Mouse (Mus musculus) liver, embryonic 11.5 days (tissue): Measurements from ENCODE around the gene Dffa. TPM values are rescaled to one million over a fixed set of nuclear protein-coding genes. Genes with fewer than 3 reads are reported as not detected.

Experiments used
- ATAC-seq: fragments of 200-750 bp; cut with Nextera tagmentation; replicated peaks from 2 replicates; pipeline ENCODE4 v1.8.0; 2017; ENCODE audit warnings: moderate number of reproducible peaks, mild to moderate bottlenecking, moderate TSS enrichment, moderate library complexity; ENCODE audit not compliant: low FRiP score
- DNase-seq: peaks from one replicate; pipeline ENCODE4 v3.0.0-alpha.2; 2017; ENCODE audit warnings: low spot score
- H3K27ac ChIP-seq: fragments of 300-500 bp; sonication (generic); 2 replicates; pipeline ENCODE4 v1.5.1; 2014; ENCODE audit warnings: mild to moderate bottlenecking, low read depth, low read length, control low read depth
- H3K27me3 ChIP-seq: fragments of 300-500 bp; sonication (generic); replicated peaks from 2 replicates; pipeline ENCODE4 v1.6.1; 2014; ENCODE audit warnings: low read length, mixed read lengths; ENCODE audit not compliant: control insufficient read depth, insufficient read depth
- H3K36me3 ChIP-seq: fragments of 300-500 bp; sonication (generic); 2 replicates; pipeline ENCODE4 v1.6.1; 2014; ENCODE audit warnings: mild to moderate bottlenecking, low read length, moderate library complexity, mixed read lengths; ENCODE audit not compliant: control insufficient read depth, insufficient read depth
- H3K4me1 ChIP-seq: fragments of 300-500 bp; sonication (generic); replicated peaks from 2 replicates; pipeline ENCODE4 v1.6.1; 2014; ENCODE audit warnings: low read length, mixed read lengths; ENCODE audit not compliant: control insufficient read depth, insufficient read depth
- H3K4me2 ChIP-seq: fragments of 300-500 bp; sonication (generic); 2 replicates; pipeline ENCODE4 v1.6.1; 2014; ENCODE audit warnings: mild to moderate bottlenecking, control low read depth, moderate library complexity
- H3K4me3 ChIP-seq: fragments of 300-500 bp; sonication (generic); 2 replicates; pipeline ENCODE4 v1.5.1; 2014; ENCODE audit warnings: low read depth, low read length, control low read depth
- H3K9ac ChIP-seq: fragments of 300-500 bp; sonication (generic); 2 replicates; pipeline ENCODE4 v1.6.1; 2014; ENCODE audit warnings: low read depth, low read length, control low read depth
- H3K9me3 ChIP-seq: fragments of 300-500 bp; sonication (generic); 2 replicates; pipeline ENCODE4 v1.6.1; 2016; ENCODE audit warnings: low read length, inconsistent platforms, mixed read lengths; ENCODE audit not compliant: control insufficient read depth
- WGBS: fragments of 180-500 bp; shearing (Covaris S2); extraction: QIAGEN DNeasy Blood & Tissue Kit; methylation state at CpG from one replicate; pipeline ENCODE4 v1.1.7; 2014; 5-methylcytosine and 5-hydroxymethylcytosine counted together
- polyA plus RNA-seq: library from polyadenylated mRNA; unstranded; fragments of >200 nt; fragmentation: Nextera tagmentation; extraction: Ambion mirVana; gene quantifications from 2 replicates; pipeline ENCODE4 v1.2.1, GENCODE M21; 2014

Gene Dffa
- polyA plus RNA-seq, 1 experiment from 2014 or later: 37.4 TPM

DNA sequence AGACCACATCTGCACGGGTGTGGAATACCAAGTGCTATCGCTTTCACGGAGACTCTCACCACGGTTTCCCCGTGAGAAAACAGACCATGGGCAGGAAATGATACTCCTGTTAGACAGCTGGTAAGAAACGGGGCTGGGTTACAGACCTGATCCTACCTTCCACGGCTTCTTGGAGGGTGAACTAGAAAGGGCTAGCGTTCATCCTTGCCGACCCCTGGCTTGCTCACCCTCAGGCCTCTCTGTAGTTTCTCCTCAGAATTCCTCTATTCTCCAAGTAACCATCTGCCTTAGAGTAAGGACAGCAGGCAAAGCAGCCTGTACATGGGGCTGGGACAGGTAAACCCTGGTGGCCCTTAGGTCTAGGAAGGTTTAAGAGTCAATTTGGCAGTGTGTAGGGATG lies 45.2 kb downstream of the Dffa start:
- no peak overlapping the region for H3K4me2 ChIP-seq
- peaks cover 9% of the 10 kb centered on the region for H3K4me1 ChIP-seq
- no peaks in the 10 kb centered on the region for H3K9me3 ChIP-seq
- ATAC-seq: no peak
- H3K36me3 ChIP-seq: peaks cover 36% of the 10 kb centered on the region
- no peak overlapping the region for H3K9ac ChIP-seq
- no peak for DNase-seq
- WGBS: 78% methylated on average over 9 of the region's 9 CpGs
- H3K4me3 ChIP-seq: no peak overlapping the region
- peak overlapping the region; percentile 42; the same call in 1 of the 2 replicates for H3K27ac ChIP-seq
- no peaks in the 10 kb centered on the region for H3K27me3 ChIP-seq

GRCm38 (mm10) chr4:149149611-149150010 lies 45.7 kb downstream of the Dffa start:
- no peaks in the 10 kb centered on the region for H3K9me3 ChIP-seq
- H3K4me3 ChIP-seq: no peak overlapping the region
- ATAC-seq: 0 out of 2 replicates have a peak, but pooled peaks have one; percentile 39
- H3K27me3 ChIP-seq: no peaks in the 10 kb centered on the region
- no peak for DNase-seq
- no peak overlapping the region for H3K4me2 ChIP-seq
- peak overlapping the region; percentile 42; the same call in 1 of the 2 replicates for H3K27ac ChIP-seq
- H3K4me1 ChIP-seq: peaks cover 9% of the 10 kb centered on the region
- 74% methylated on average over 7 of the region's 7 CpGs for WGBS
- peaks cover 36% of the 10 kb centered on the region for H3K36me3 ChIP-seq
- H3K9ac ChIP-seq: no peak overlapping the region

DNA sequence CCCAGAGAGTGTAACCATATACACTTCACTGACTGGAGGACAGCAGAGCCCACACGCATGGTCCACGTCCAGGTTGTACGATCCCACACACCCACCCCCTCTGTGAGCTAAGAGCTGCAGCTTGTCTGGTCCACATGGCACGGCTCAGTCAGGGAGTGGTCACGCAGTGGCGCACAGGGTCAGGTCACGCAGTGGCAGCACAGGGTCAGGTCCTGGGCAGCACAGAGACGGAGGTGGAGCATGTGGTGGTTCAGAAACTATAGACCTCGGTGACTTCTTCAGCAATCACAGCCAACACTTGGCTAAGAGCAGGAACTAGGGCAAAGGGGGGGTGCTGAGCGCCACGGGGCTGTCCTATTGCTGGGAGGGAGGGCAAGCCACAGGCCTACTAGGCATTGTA lies 46.3 kb downstream of the Dffa start:
- Histone ChIP-seq H3K9ac (no peak overlapping the region), H3K27ac (peak overlapping the region; percentile 42), H3K27me3 (no peaks in the 10 kb centered on the region), H3K4me1 (peaks cover 9% of the 10 kb centered on the region), H3K36me3 (peaks cover 41% of the 10 kb centered on the region), H3K9me3 (0 out of 2 replicates have a peak, but pooled peaks cover 2% of the 10 kb centered on the region), H3K4me2 (no peak overlapping the region), H3K4me3 (no peak overlapping the region)
- DNase-seq (no peak), ATAC-seq (0 out of 2 replicates have a peak, but pooled peaks have one; percentile 19)
- 78% methylated on average over 11 of the region's 11 CpGs for WGBS

DNA sequence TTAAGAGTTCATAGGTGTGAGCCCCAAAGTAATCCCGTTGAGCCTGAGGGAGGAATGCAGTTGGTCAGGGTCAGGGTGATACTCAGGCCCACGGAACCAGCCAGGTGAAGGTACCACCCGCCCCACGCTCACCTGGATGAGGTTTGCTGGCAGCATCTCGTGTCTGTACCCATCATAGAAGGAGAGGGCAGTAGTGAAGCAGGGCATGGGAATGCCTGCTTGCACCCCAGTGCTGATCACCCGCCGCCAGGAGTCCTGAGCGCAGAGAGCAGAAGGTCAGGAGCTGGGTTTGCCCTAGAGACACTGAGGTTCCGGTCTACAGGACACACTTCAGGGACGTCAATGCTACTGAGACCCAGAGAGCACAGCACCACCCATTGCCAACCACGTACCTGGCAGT lies 46.8 kb downstream of the Dffa start:
- no peak for ATAC-seq
- H3K27me3 ChIP-seq: no peaks in the 10 kb centered on the region
- WGBS: 91% methylated on average over 11 of the region's 11 CpGs
- H3K9me3 ChIP-seq: 0 out of 2 replicates have a peak, but pooled peaks cover 2% of the 10 kb centered on the region
- no peak overlapping the region for H3K27ac ChIP-seq
- H3K9ac ChIP-seq: no peak overlapping the region
- H3K4me2 ChIP-seq: no peak overlapping the region
- peaks cover 9% of the 10 kb centered on the region for H3K4me1 ChIP-seq
- peaks cover 46% of the 10 kb centered on the region for H3K36me3 ChIP-seq
- H3K4me3 ChIP-seq: no peak overlapping the region
- DNase-seq: no peak

DNA sequence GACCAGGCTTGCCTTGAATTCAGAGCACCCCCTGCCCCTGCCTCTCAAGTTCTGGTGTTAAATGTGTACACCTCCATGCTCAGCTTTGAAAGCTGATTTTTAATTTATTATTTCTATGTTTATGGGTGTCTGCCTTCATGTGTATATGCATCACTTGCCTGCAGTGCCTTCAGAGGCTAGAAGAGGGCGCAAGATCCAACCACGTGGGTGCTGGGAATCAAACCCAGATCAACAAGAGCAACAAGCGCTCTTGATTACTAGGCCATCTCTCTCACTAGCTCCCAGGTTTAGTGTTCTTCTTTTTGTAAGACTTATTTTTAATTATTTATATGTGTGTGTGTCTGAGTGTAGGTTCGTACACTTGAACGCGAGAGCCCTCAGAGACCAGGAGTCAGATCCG lies 50.9 kb downstream of the Dffa start:
- 96% methylated on average over 7 of the region's 7 CpGs for WGBS

GRCm38 (mm10) chr4:149155711-149156110 lies 51.8 kb downstream of the Dffa start:
- no peak overlapping the region for H3K4me3 ChIP-seq
- 0 out of 2 replicates have a peak, but pooled peaks have one; percentile 40 for ATAC-seq
- no peak for DNase-seq
- 81% methylated on average over 6 of the region's 6 CpGs for WGBS
- 0 out of 2 replicates have a peak, but pooled peaks cover 2% of the 10 kb centered on the region for H3K9me3 ChIP-seq
- no peak overlapping the region for H3K4me2 ChIP-seq
- peaks cover 74% of the 10 kb centered on the region for H3K36me3 ChIP-seq
- no peaks in the 10 kb centered on the region for H3K27me3 ChIP-seq
- no peak overlapping the region for H3K27ac ChIP-seq
- H3K4me1 ChIP-seq: no peaks in the 10 kb centered on the region
- no peak overlapping the region for H3K9ac ChIP-seq

More for the DNA sequence above, 50.9 kb downstream of the Dffa start:
- ATAC-seq (no peak), DNase-seq (no peak)
- no peak overlapping the region for H3K9ac ChIP-seq
- H3K36me3 ChIP-seq: peaks cover 76% of the 10 kb centered on the region
- H3K9me3 ChIP-seq: 0 out of 2 replicates have a peak, but pooled peaks cover 2% of the 10 kb centered on the region
- no peak overlapping the region for H3K4me2 ChIP-seq
- H3K27me3 ChIP-seq: no peaks in the 10 kb centered on the region
- no peak overlapping the region for H3K27ac ChIP-seq
- H3K4me3 ChIP-seq: no peak overlapping the region
- H3K4me1 ChIP-seq: no peaks in the 10 kb centered on the region; the same call in 1 of the 2 replicates

GRCm38 (mm10) chr4:149157415-149157973 lies 53.5 kb downstream of the Dffa start:
- Histone ChIP-seq H3K4me2 (no peak overlapping the region), H3K27me3 (no peaks in the 10 kb centered on the region), H3K36me3 (peaks cover 68% of the 10 kb centered on the region), H3K9ac (no peak overlapping the region), H3K9me3 (0 out of 2 replicates have a peak, but pooled peaks cover 2% of the 10 kb centered on the region), H3K4me1 (no peaks in the 10 kb centered on the region), H3K27ac (no peak overlapping the region), H3K4me3 (no peak overlapping the region)
- DNase-seq (no peak), ATAC-seq (no peak)
- 93% methylated on average over 8 of the region's 8 CpGs for WGBS

DNA sequence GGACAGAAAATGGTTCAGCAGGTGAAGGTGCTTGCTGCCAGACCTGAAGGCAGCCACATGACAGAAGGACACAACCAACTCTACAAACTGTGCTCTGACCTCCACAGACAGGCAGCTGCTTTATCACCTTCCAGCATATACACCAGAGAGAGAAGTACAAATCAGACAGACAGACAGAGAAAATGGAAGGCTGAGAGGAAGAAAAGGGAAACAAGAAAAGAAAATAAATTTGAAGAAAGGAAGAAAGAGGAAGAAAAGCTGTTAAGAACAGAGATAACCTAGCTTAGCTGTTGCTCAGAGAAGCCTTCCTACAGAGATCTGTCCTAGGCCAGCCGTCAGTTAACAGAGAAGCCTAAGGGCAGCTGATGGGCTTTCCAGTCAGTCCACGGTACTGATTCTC lies 55.3 kb downstream of the Dffa start:
- H3K9me3 ChIP-seq: 0 out of 2 replicates have a peak, but pooled peaks cover 2% of the 10 kb centered on the region
- no peak overlapping the region for H3K27ac ChIP-seq
- no peak overlapping the region for H3K9ac ChIP-seq
- H3K4me2 ChIP-seq: no peak overlapping the region
- DNase-seq (no peak), ATAC-seq (no peak)
- no peaks in the 10 kb centered on the region for H3K27me3 ChIP-seq
- no peak overlapping the region for H3K4me3 ChIP-seq
- WGBS: 86% methylated on average over 2 of the region's 2 CpGs
- no peaks in the 10 kb centered on the region for H3K4me1 ChIP-seq
- peaks cover 53% of the 10 kb centered on the region for H3K36me3 ChIP-seq

GRCm38 (mm10) chr4:149159891-149160290 lies 55.9 kb downstream of the Dffa start:
- H3K4me3 ChIP-seq: no peak overlapping the region
- H3K4me1 ChIP-seq: no peaks in the 10 kb centered on the region
- no peaks in the 10 kb centered on the region for H3K27me3 ChIP-seq
- no peak overlapping the region for H3K27ac ChIP-seq
- no peak overlapping the region for H3K9ac ChIP-seq
- 87% methylated on average over 13 of the region's 13 CpGs for WGBS
- ATAC-seq (no peak), DNase-seq (no peak)
- peaks cover 52% of the 10 kb centered on the region for H3K36me3 ChIP-seq
- no peak overlapping the region for H3K4me2 ChIP-seq
- H3K9me3 ChIP-seq: 0 out of 2 replicates have a peak, but pooled peaks cover 2% of the 10 kb centered on the region
